In the genomic region with DNA sequence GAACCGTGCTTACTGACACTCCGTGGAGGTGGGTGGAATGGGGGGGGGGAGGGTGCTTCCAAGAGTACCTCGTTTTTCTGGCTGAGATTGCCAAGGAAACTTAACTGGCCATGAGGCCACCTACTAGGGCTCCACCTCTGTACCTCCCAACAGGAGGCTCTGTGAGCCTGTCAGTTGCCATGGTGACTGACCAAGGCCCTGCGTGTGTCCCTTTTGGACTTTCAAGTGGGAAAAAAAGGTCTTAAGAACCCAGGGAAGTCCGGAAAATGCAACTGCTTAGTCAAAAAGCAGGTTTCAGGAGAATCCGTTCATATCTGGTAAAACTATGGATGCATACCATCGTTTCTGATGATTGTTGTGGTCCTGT, we compare ENCODE assay signal across 18 mouse cellular contexts. TPM values are rescaled to one million over a fixed set of nuclear protein-coding genes. Genes with fewer than 3 reads are reported as not detected.
DNase-seq lines count a peak whose midpoint lies in the region; ATAC-seq and TF ChIP-seq lines count a peak whose summit lies in the region.
"Had no signal": no experiment of that assay in that cellular context is flagged by ENCODE, and none has a peak within 500 bp of the region (broad histone marks: within the 10 kb centered on the region; RNA-seq: fewer than 3 reads in every experiment).

No protein-coding gene starts in this region.

- H3K4me3 ChIP-seq in forebrain, embryonic 10.5 days = peak overlapping the region; percentile 26; the same call in 1 of the 2 replicates
- no peak overlapping the region for H3K4me3 ChIP-seq in forebrain, postnatal 0 days (ENCODE audit: low read depth, low read length)
- no peak overlapping the region for H3K4me3 ChIP-seq in lung, embryonic 16.5 days (ENCODE audit: low read length)
- H3K4me3 ChIP-seq in forebrain, embryonic 15.5 days = no peak overlapping the region
- H3K4me3 ChIP-seq in midbrain, embryonic 15.5 days = no peak overlapping the region
- H3K4me3 ChIP-seq: heart, embryonic 13.5 days; limb, embryonic 13.5 days; liver, embryonic 13.5 days had no signal

- no peak for DNase-seq in forebrain, embryonic 10.5 days (ENCODE audit: extremely low spot score, low spot score)
- DNase-seq in forebrain, postnatal 0 days = no peak
- DNase-seq in lung, postnatal 25 days (ENCODE audit: low spot score) = no peak
- DNase-seq in right cerebral cortex, adult 18-20 months = no peak
- DNase-seq in thymus, postnatal 4 days = no peak
- DNase-seq: cerebellum, adult 8-10 months; gastrocnemius, postnatal 14 days; heart, adult 18-20 months; kidney, adult 9 months; kidney, postnatal 4 days; liver, embryonic 13.5 days; right cerebral cortex, postnatal 25 days; thymus, adult 18-20 months had no signal

- 15% methylated on average over 7 of the region's 7 CpGs for WGBS in forebrain, embryonic 10.5 days
- WGBS in forebrain, postnatal 0 days = 5% methylated on average over 7 of the region's 7 CpGs
- WGBS in lung, embryonic 16.5 days = 22% methylated on average over 7 of the region's 7 CpGs
- 6% methylated on average over 7 of the region's 7 CpGs for WGBS in forebrain, embryonic 15.5 days
- 6% methylated on average over 7 of the region's 7 CpGs for WGBS in midbrain, embryonic 15.5 days

- no peak overlapping the region for H3K9ac ChIP-seq in forebrain, postnatal 0 days
- H3K9ac ChIP-seq in lung, embryonic 16.5 days (ENCODE audit: low read length) = no peak overlapping the region
- H3K9ac ChIP-seq in forebrain, embryonic 15.5 days (replicated peaks) = no peak overlapping the region
- H3K9ac ChIP-seq in midbrain, embryonic 15.5 days = no peak overlapping the region
- H3K9ac ChIP-seq: heart, embryonic 13.5 days; limb, embryonic 13.5 days; liver, embryonic 13.5 days had no signal

- peak overlapping the region; percentile 67 for H3K27ac ChIP-seq in forebrain, embryonic 10.5 days
- no peak overlapping the region for H3K27ac ChIP-seq in forebrain, postnatal 0 days (ENCODE audit: low read depth, low read length)
- H3K27ac ChIP-seq in lung, embryonic 16.5 days (ENCODE audit: low read length) = no peak overlapping the region
- H3K27ac ChIP-seq in forebrain, embryonic 15.5 days (replicated peaks) = no peak overlapping the region; the same call in 1 of the 2 replicates
- H3K27ac ChIP-seq in midbrain, embryonic 15.5 days = no peak overlapping the region
- H3K27ac ChIP-seq: heart, embryonic 13.5 days; limb, embryonic 13.5 days; liver, embryonic 13.5 days had no signal

- no peak for TF ChIP-seq CTCF in forebrain, postnatal 0 days (IDR thresholded peaks at IDR 0.05; ENCODE audit: low read depth)

- no peaks in the 10 kb centered on the region for H3K9me3 ChIP-seq in forebrain, embryonic 10.5 days
- H3K9me3 ChIP-seq in forebrain, postnatal 0 days (ENCODE audit: low read length) = no peaks in the 10 kb centered on the region
- no peaks in the 10 kb centered on the region for H3K9me3 ChIP-seq in lung, embryonic 16.5 days (ENCODE audit: control insufficient read depth, low read length)
- no peaks in the 10 kb centered on the region for H3K9me3 ChIP-seq in forebrain, embryonic 15.5 days
- H3K9me3 ChIP-seq in midbrain, embryonic 15.5 days = no peaks in the 10 kb centered on the region
- H3K9me3 ChIP-seq: heart, embryonic 13.5 days; limb, embryonic 13.5 days; liver, embryonic 13.5 days had no signal

- no peak for ATAC-seq in forebrain, postnatal 0 days
- peak; percentile 68; the same call in 1 of the 2 replicates for ATAC-seq in lung, embryonic 16.5 days (ENCODE audit: low read depth)
- ATAC-seq in forebrain, embryonic 15.5 days (replicated peaks) = peak; percentile 19; the same call in 1 of the 2 replicates
- no peak for ATAC-seq in midbrain, embryonic 15.5 days (replicated peaks)

- H3K4me1 ChIP-seq in forebrain, embryonic 10.5 days = peaks cover 27% of the 10 kb centered on the region
- H3K4me1 ChIP-seq in forebrain, postnatal 0 days (ENCODE audit: insufficient read depth) = peaks cover 6% of the 10 kb centered on the region; the same call in 1 of the 2 replicates
- peaks cover 6% of the 10 kb centered on the region; the same call in 1 of the 2 replicates for H3K4me1 ChIP-seq in lung, embryonic 16.5 days (replicated peaks; ENCODE audit: control insufficient read depth, insufficient read depth, low read length)
- peaks cover 8% of the 10 kb centered on the region for H3K4me1 ChIP-seq in forebrain, embryonic 15.5 days
- peaks cover 12% of the 10 kb centered on the region for H3K4me1 ChIP-seq in midbrain, embryonic 15.5 days
- H3K4me1 ChIP-seq: heart, embryonic 13.5 days; limb, embryonic 13.5 days had no signal

- no peaks in the 10 kb centered on the region for H3K36me3 ChIP-seq in forebrain, embryonic 10.5 days (replicated peaks)
- no peaks in the 10 kb centered on the region for H3K36me3 ChIP-seq in forebrain, postnatal 0 days (ENCODE audit: insufficient read depth)
- H3K36me3 ChIP-seq in lung, embryonic 16.5 days (ENCODE audit: control insufficient read depth, insufficient read depth, low read length) = no peaks in the 10 kb centered on the region
- H3K36me3 ChIP-seq in forebrain, embryonic 15.5 days = no peaks in the 10 kb centered on the region
- H3K36me3 ChIP-seq in midbrain, embryonic 15.5 days (replicated peaks) = no peaks in the 10 kb centered on the region
- H3K36me3 ChIP-seq: heart, embryonic 13.5 days; limb, embryonic 13.5 days; liver, embryonic 13.5 days had no signal

- no peak overlapping the region for H3K4me2 ChIP-seq in forebrain, postnatal 0 days (ENCODE audit: low read depth)
- no peak overlapping the region for H3K4me2 ChIP-seq in lung, embryonic 16.5 days (ENCODE audit: low read depth, low read length)
- H3K4me2 ChIP-seq in forebrain, embryonic 15.5 days (replicated peaks) = no peak overlapping the region
- peak overlapping the region; percentile 22 for H3K4me2 ChIP-seq in midbrain, embryonic 15.5 days
- H3K4me2 ChIP-seq: heart, embryonic 13.5 days; limb, embryonic 13.5 days; liver, embryonic 13.5 days had no signal

- H3K27me3 ChIP-seq in forebrain, embryonic 10.5 days (ENCODE audit: poor library complexity, severe bottlenecking) = no peaks in the 10 kb centered on the region
- H3K27me3 ChIP-seq in forebrain, postnatal 0 days (ENCODE audit: insufficient read depth, low read length) = no peaks in the 10 kb centered on the region
- H3K27me3 ChIP-seq in lung, embryonic 16.5 days (ENCODE audit: control insufficient read depth, insufficient read depth, low read depth, low read length) = no peaks in the 10 kb centered on the region
- H3K27me3 ChIP-seq in forebrain, embryonic 15.5 days = no peaks in the 10 kb centered on the region
- no peaks in the 10 kb centered on the region for H3K27me3 ChIP-seq in midbrain, embryonic 15.5 days (replicated peaks)
- H3K27me3 ChIP-seq: heart, embryonic 13.5 days; limb, embryonic 13.5 days; liver, embryonic 13.5 days had no signal

RNA-seq across cellular contexts. Expression of gene Slc37a1, which starts 3.9 kb away (rescaled TPM):
- polyA plus RNA-seq in forebrain, embryonic 10.5 days (2016; fragmentation: Nextera tagmentation; extraction: Ambion mirVana) = 4.5 and 6.7 TPM in 2 replicates
- 10.0 and 15.3 TPM in 2 replicates for total RNA-seq in forebrain, postnatal 0 days (2014; rRNA removed)
- polyA plus RNA-seq in forebrain, postnatal 0 days (2015; fragmentation: Nextera tagmentation; extraction: Ambion mirVana) = 4.7 and 6.7 TPM in 2 replicates
- polyA plus RNA-seq in lung, embryonic 16.5 days (2015; fragmentation: Nextera tagmentation; extraction: Ambion mirVana) = 13.4 and 13.5 TPM in 2 replicates
- 12.5 and 14.9 TPM in 2 replicates for polyA plus RNA-seq in forebrain, embryonic 15.5 days (2015; fragmentation: Nextera tagmentation; extraction: Ambion mirVana)
- 12.8 and 13.4 TPM in 2 replicates for polyA plus RNA-seq in midbrain, embryonic 15.5 days (2015; fragmentation: Nextera tagmentation; extraction: Ambion mirVana)

RNA-seq across cellular contexts. Expression of gene Rsph1, which starts 5.5 kb away (rescaled TPM):
- polyA plus RNA-seq in forebrain, embryonic 10.5 days (2016; fragmentation: Nextera tagmentation; extraction: Ambion mirVana) = 3.5 and 4.3 TPM in 2 replicates
- total RNA-seq in forebrain, postnatal 0 days (2014; rRNA removed) = 2.8 and 6.0 TPM in 2 replicates
- polyA plus RNA-seq in forebrain, postnatal 0 days (2015; fragmentation: Nextera tagmentation; extraction: Ambion mirVana) = 6.9 and 11.3 TPM in 2 replicates
- 20.1 and 24.0 TPM in 2 replicates for polyA plus RNA-seq in lung, embryonic 16.5 days (2015; fragmentation: Nextera tagmentation; extraction: Ambion mirVana)
- polyA plus RNA-seq in forebrain, embryonic 15.5 days (2015; fragmentation: Nextera tagmentation; extraction: Ambion mirVana) = 4.0 and 6.7 TPM in 2 replicates
- 4.7 and 6.4 TPM in 2 replicates for polyA plus RNA-seq in midbrain, embryonic 15.5 days (2015; fragmentation: Nextera tagmentation; extraction: Ambion mirVana)

Comparison
In these comparisons a context has a peak if more than half of its experiments do, and no peak if none do; other contexts are left out.
1. ATAC-seq: peak in lung, embryonic 16.5 days (single experiment) and forebrain, embryonic 15.5 days (single experiment); none in forebrain, postnatal 0 days (single experiment) and midbrain, embryonic 15.5 days (single experiment).